Mouse (Mus musculus) heart, embryonic 12.5 days (tissue): ENCODE measurements at regions not wholly inside any gene's neighbourhood (a gene's known extent, or its start where the extent isn't known, plus 50 kb on each side); places are given as distances from the start of the nearest gene placed in this dataset.

Experiments
- ATAC-seq: fragments of 200-750 bp; cut with Nextera tagmentation; 2 replicates; pipeline ENCODE4 v1.8.0; 2017; ENCODE audit warnings: moderate TSS enrichment, moderate library complexity; ENCODE audit not compliant: insufficient number of reproducible peaks, low FRiP score
- H3K27ac ChIP-seq: fragments of 300-500 bp; sonication (generic); 2 replicates; pipeline ENCODE4 v1.5.1; 2016; ENCODE audit warnings: mild to moderate bottlenecking, moderate library complexity; ENCODE audit not compliant: poor library complexity, severe bottlenecking
- H3K27me3 ChIP-seq: fragments of 300-500 bp; sonication (generic); replicated peaks from 2 replicates; pipeline ENCODE4 v1.6.1; 2016; ENCODE audit warnings: mild to moderate bottlenecking, moderate library complexity
- H3K36me3 ChIP-seq: fragments of 300-500 bp; sonication (generic); 2 replicates; pipeline ENCODE4 v1.6.1; 2016; ENCODE audit warnings: mild to moderate bottlenecking, moderate library complexity
- H3K4me1 ChIP-seq: fragments of 300-500 bp; sonication (generic); replicated peaks from 2 replicates; pipeline ENCODE4 v1.6.1; 2016; ENCODE audit warnings: mild to moderate bottlenecking
- H3K4me2 ChIP-seq: fragments of 300-500 bp; sonication (generic); 2 replicates; pipeline ENCODE4 v1.6.1; 2016; ENCODE audit warnings: mild to moderate bottlenecking, moderate library complexity
- H3K4me3 ChIP-seq: fragments of 300-500 bp; sonication (generic); 2 replicates; pipeline ENCODE4 v1.5.1; 2016; ENCODE audit warnings: mild to moderate bottlenecking
- H3K9ac ChIP-seq: fragments of 300-500 bp; sonication (generic); 2 replicates; pipeline ENCODE4 v1.6.1; 2016; ENCODE audit warnings: mild to moderate bottlenecking, moderate library complexity
- H3K9me3 ChIP-seq: fragments of 300-500 bp; sonication (generic); replicated peaks from 2 replicates; pipeline ENCODE4 v1.6.1; 2016; ENCODE audit warnings: mild to moderate bottlenecking, moderate library complexity
- WGBS: fragments of 180-500 bp; shearing (Covaris S2); methylation state at CpG from one replicate; pipeline ENCODE4 v1.1.7; 2016; 5-methylcytosine and 5-hydroxymethylcytosine counted together

GRCm38 (mm10) chr9:27453476-27453875, 56.9 kb downstream of the Spata19 start:
- WGBS = 82% methylated on average over 2 of the region's 2 CpGs
- Histone ChIP-seq H3K27me3 (no peaks in the 10 kb centered on the region; the same call in 1 of the 2 replicates), H3K4me3 (no peak overlapping the region), H3K4me2 (no peak overlapping the region), H3K27ac (no peak overlapping the region), H3K9me3 (no peaks in the 10 kb centered on the region), H3K4me1 (no peaks in the 10 kb centered on the region; the same call in 1 of the 2 replicates), H3K36me3 (no peaks in the 10 kb centered on the region), H3K9ac (no peak overlapping the region)
- no peak for ATAC-seq

GRCm38 (mm10) chr9:27453924-27454652, 57.5 kb downstream of the Spata19 start:
- H3K36me3 ChIP-seq = no peaks in the 10 kb centered on the region
- H3K4me3 ChIP-seq = no peak overlapping the region
- H3K9me3 ChIP-seq = no peaks in the 10 kb centered on the region
- H3K27ac ChIP-seq = no peak overlapping the region
- no peak overlapping the region for H3K4me2 ChIP-seq
- H3K4me1 ChIP-seq = no peaks in the 10 kb centered on the region; the same call in 1 of the 2 replicates
- H3K27me3 ChIP-seq = no peaks in the 10 kb centered on the region; the same call in 1 of the 2 replicates
- no peak for ATAC-seq
- no peak overlapping the region for H3K9ac ChIP-seq
- WGBS = 64% methylated on average over 10 of the region's 10 CpGs

GRCm38 (mm10) chr9:27458335-27459040, 61.9 kb downstream of the Spata19 start:
- no peaks in the 10 kb centered on the region for H3K36me3 ChIP-seq
- ATAC-seq = no peak
- WGBS = 58% methylated on average over 3 of the region's 3 CpGs
- H3K4me1 ChIP-seq = no peaks in the 10 kb centered on the region; the same call in none of the 2 replicates
- H3K4me3 ChIP-seq = no peak overlapping the region
- H3K4me2 ChIP-seq = no peak overlapping the region
- H3K9me3 ChIP-seq = no peaks in the 10 kb centered on the region
- no peak overlapping the region for H3K27ac ChIP-seq
- no peaks in the 10 kb centered on the region for H3K27me3 ChIP-seq
- no peak overlapping the region for H3K9ac ChIP-seq

GRCm38 (mm10) chr9:27461029-27461428, 64.4 kb downstream of the Spata19 start:
- Histone ChIP-seq H3K4me1 (no peaks in the 10 kb centered on the region; the same call in 1 of the 2 replicates), H3K4me3 (no peak overlapping the region), H3K27me3 (no peaks in the 10 kb centered on the region), H3K36me3 (no peaks in the 10 kb centered on the region), H3K9me3 (no peaks in the 10 kb centered on the region), H3K9ac (no peak overlapping the region), H3K4me2 (peak overlapping the region; percentile 28), H3K27ac (no peak overlapping the region)
- WGBS = 34% methylated on average over 8 of the region's 8 CpGs
- no peak for ATAC-seq

GRCm38 (mm10) chr9:27464006-27464405, 67.4 kb downstream of the Spata19 start:
- Histone ChIP-seq H3K9ac (no peak overlapping the region), H3K4me1 (no peaks in the 10 kb centered on the region; the same call in 1 of the 2 replicates), H3K36me3 (no peaks in the 10 kb centered on the region), H3K4me3 (no peak overlapping the region), H3K27me3 (no peaks in the 10 kb centered on the region), H3K9me3 (no peaks in the 10 kb centered on the region), H3K4me2 (no peak overlapping the region), H3K27ac (no peak overlapping the region)
- WGBS = 77% methylated on average over 1 of the region's 1 CpGs
- no peak for ATAC-seq

GRCm38 (mm10) chr9:27475468-27475867, 78.9 kb downstream of the Spata19 start:
- H3K36me3 ChIP-seq = no peaks in the 10 kb centered on the region
- H3K4me2 ChIP-seq = no peak overlapping the region
- H3K9me3 ChIP-seq = 0 out of 2 replicates have a peak, but pooled peaks cover 6% of the 10 kb centered on the region
- H3K4me3 ChIP-seq = no peak overlapping the region
- H3K27ac ChIP-seq = no peak overlapping the region
- H3K4me1 ChIP-seq = 0 out of 2 replicates have a peak, but pooled peaks cover 5% of the 10 kb centered on the region
- ATAC-seq = no peak
- H3K9ac ChIP-seq = no peak overlapping the region
- 39% methylated on average over 10 of the region's 10 CpGs for WGBS
- H3K27me3 ChIP-seq = no peaks in the 10 kb centered on the region

- H3K4me3 ChIP-seq = no peak overlapping the region
- H3K4me2 ChIP-seq = no peak overlapping the region
- H3K36me3 ChIP-seq = no peaks in the 10 kb centered on the region
- no peak overlapping the region for H3K27ac ChIP-seq
- WGBS = 86% methylated on average over 5 of the region's 5 CpGs
- H3K9ac ChIP-seq = no peak overlapping the region
- 0 out of 2 replicates have a peak, but pooled peaks cover 5% of the 10 kb centered on the region for H3K4me1 ChIP-seq
- 0 out of 2 replicates have a peak, but pooled peaks cover 6% of the 10 kb centered on the region for H3K9me3 ChIP-seq
- no peak for ATAC-seq
- no peaks in the 10 kb centered on the region for H3K27me3 ChIP-seq
These were observed 80.0 kb downstream of the Spata19 start for GRCm38 (mm10) chr9:27476636-27477035.

GRCm38 (mm10) chr9:27477079-27477687, 80.6 kb downstream of the Spata19 start:
- no peak overlapping the region for H3K4me2 ChIP-seq
- H3K27ac ChIP-seq = no peak overlapping the region
- WGBS = 72% methylated on average over 4 of the region's 4 CpGs
- no peak overlapping the region for H3K9ac ChIP-seq
- no peaks in the 10 kb centered on the region for H3K27me3 ChIP-seq
- H3K36me3 ChIP-seq = no peaks in the 10 kb centered on the region
- H3K9me3 ChIP-seq = 0 out of 2 replicates have a peak, but pooled peaks cover 6% of the 10 kb centered on the region
- ATAC-seq = no peak
- no peak overlapping the region for H3K4me3 ChIP-seq
- H3K4me1 ChIP-seq = 0 out of 2 replicates have a peak, but pooled peaks cover 5% of the 10 kb centered on the region

GRCm38 (mm10) chr9:27478346-27478745, 81.7 kb downstream of the Spata19 start:
- H3K27me3 ChIP-seq = no peaks in the 10 kb centered on the region
- H3K9ac ChIP-seq = no peak overlapping the region
- H3K27ac ChIP-seq = no peak overlapping the region
- no peaks in the 10 kb centered on the region for H3K36me3 ChIP-seq
- no peak overlapping the region for H3K4me2 ChIP-seq
- no peak overlapping the region for H3K4me3 ChIP-seq
- 0 out of 2 replicates have a peak, but pooled peaks cover 5% of the 10 kb centered on the region for H3K4me1 ChIP-seq
- ATAC-seq = no peak
- H3K9me3 ChIP-seq = 0 out of 2 replicates have a peak, but pooled peaks cover 6% of the 10 kb centered on the region
- 85% methylated on average over 3 of the region's 3 CpGs for WGBS

- Histone ChIP-seq H3K27me3 (no peaks in the 10 kb centered on the region), H3K4me3 (no peak overlapping the region), H3K36me3 (no peaks in the 10 kb centered on the region), H3K4me1 (no peaks in the 10 kb centered on the region; the same call in 1 of the 2 replicates), H3K4me2 (no peak overlapping the region), H3K9me3 (0 out of 2 replicates have a peak, but pooled peaks cover 3% of the 10 kb centered on the region), H3K27ac (no peak overlapping the region), H3K9ac (no peak overlapping the region)
- ATAC-seq = no peak
- 75% methylated on average over 6 of the region's 6 CpGs for WGBS
These were observed 105.2 kb downstream of the Spata19 start for GRCm38 (mm10) chr9:27501816-27502215.

- ATAC-seq = no peak
- Histone ChIP-seq H3K27ac (no peak overlapping the region), H3K36me3 (no peaks in the 10 kb centered on the region), H3K4me3 (no peak overlapping the region), H3K9me3 (no peaks in the 10 kb centered on the region), H3K9ac (no peak overlapping the region), H3K4me1 (no peaks in the 10 kb centered on the region), H3K4me2 (no peak overlapping the region), H3K27me3 (no peaks in the 10 kb centered on the region)
- 81% methylated on average over 5 of the region's 5 CpGs for WGBS
These were observed 112.6 kb downstream of the Spata19 start for GRCm38 (mm10) chr9:27509157-27509556.
